11 mouse cellular contexts compared by ENCODE assay signal in the genomic region with DNA sequence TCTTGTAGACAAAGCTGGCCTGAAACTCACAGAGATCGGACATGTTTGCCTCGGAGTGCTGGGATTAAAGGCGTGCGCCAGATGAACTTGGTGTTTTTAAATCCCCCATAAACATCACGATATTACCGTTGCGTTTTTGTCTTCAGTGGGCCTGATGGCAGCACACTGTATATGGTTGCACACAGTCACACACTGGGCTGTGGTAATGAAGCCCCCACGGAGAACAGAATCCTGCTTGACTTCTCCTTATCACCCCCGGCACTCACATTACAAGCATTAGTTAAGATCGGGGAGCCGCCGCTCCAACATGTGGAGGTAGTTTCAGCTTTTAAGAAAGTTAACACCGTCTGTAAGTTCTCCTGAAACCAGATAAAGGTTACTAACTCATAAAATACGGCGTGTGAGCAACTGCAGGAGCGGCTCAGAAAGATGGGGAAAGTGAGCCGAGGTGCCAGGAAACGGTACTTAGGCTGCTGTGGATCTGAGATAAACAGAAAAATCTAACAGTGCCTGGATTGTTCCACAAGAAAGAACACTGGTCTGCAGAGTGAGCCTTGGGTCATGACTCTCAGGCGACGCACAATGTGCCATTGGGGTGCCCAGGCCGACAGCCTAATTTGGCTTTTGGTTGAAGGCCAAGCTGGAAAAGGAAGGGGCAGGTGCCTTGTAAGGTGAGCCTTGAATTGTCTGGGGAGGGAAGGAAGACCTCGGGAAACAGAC.
DNase-seq lines count a peak whose midpoint lies in the region; ATAC-seq and TF ChIP-seq lines count a peak whose summit lies in the region.
"Had no signal": no experiment of that assay in that cellular context is flagged by ENCODE, and none has a peak within 500 bp of the region (broad histone marks: within the 10 kb centered on the region; RNA-seq: fewer than 3 reads in every experiment).

No protein-coding gene starts in this region.

- H3K9ac ChIP-seq in hindbrain, postnatal 0 days (replicated peaks; ENCODE audit: low read length), result no peak overlapping the region
- H3K9ac ChIP-seq in hindbrain, embryonic 11.5 days (ENCODE audit: low read depth, low read length), result no peak overlapping the region
- no peak overlapping the region for H3K9ac ChIP-seq in lung, postnatal 0 days (replicated peaks; ENCODE audit: low read depth)
- peak overlapping the region; percentile 36; the same call in 1 of the 2 replicates for H3K9ac ChIP-seq in limb, embryonic 14.5 days (ENCODE audit: low read depth, low read length, severe bottlenecking)
- H3K9ac ChIP-seq: forebrain, embryonic 13.5 days had no signal

- no peaks in the 10 kb centered on the region for H3K9me3 ChIP-seq in hindbrain, postnatal 0 days (ENCODE audit: low read length)
- no peaks in the 10 kb centered on the region for H3K9me3 ChIP-seq in hindbrain, embryonic 11.5 days (ENCODE audit: control insufficient read depth, low read length)
- H3K9me3 ChIP-seq in lung, postnatal 0 days (ENCODE audit: low read length), result no peaks in the 10 kb centered on the region
- H3K9me3 ChIP-seq in limb, embryonic 14.5 days (ENCODE audit: control insufficient read depth, low read length), result no peaks in the 10 kb centered on the region
- H3K9me3 ChIP-seq: forebrain, embryonic 13.5 days had no signal

- no peak for TF ChIP-seq EP300 in lung, postnatal 0 days (IDR thresholded peaks at IDR 0.05)

- TF ChIP-seq POLR2A in lung, adult 2 months (IDR thresholded peaks at IDR 0.05; ENCODE audit: borderline replicate concordance, extremely low read depth, low read depth, low read length), result no peak
- no peak for TF ChIP-seq POLR2A in limb, embryonic 14.5 days (IDR thresholded peaks at IDR 0.05; ENCODE audit: borderline replicate concordance, extremely low read depth, insufficient read depth, insufficient read length)

- H3K4me1 ChIP-seq in hindbrain, postnatal 0 days (ENCODE audit: insufficient read depth, low read length), result no peaks in the 10 kb centered on the region
- no peaks in the 10 kb centered on the region for H3K4me1 ChIP-seq in hindbrain, embryonic 11.5 days (replicated peaks; ENCODE audit: control insufficient read depth, insufficient read depth, low read length)
- H3K4me1 ChIP-seq in lung, postnatal 0 days (ENCODE audit: insufficient read depth, low read depth, low read length), result 0 out of 2 replicates have a peak, but pooled peaks cover 4% of the 10 kb centered on the region
- no peaks in the 10 kb centered on the region for H3K4me1 ChIP-seq in lung, adult 2 months (ENCODE audit: control insufficient read depth, insufficient read depth, low read length)
- H3K4me1 ChIP-seq in limb, embryonic 14.5 days (ENCODE audit: control insufficient read depth, insufficient read depth, low read length), result peaks cover 4% of the 10 kb centered on the region; the same call in 1 of the 2 replicates
- H3K4me1 ChIP-seq: forebrain, embryonic 13.5 days had no signal

- TF ChIP-seq CTCF in hindbrain, postnatal 0 days (IDR thresholded peaks at IDR 0.05; ENCODE audit: low read depth), result no peak
- TF ChIP-seq CTCF in lung, postnatal 0 days (IDR thresholded peaks at IDR 0.05), result no peak
- no peak for TF ChIP-seq CTCF in lung, adult 2 months (IDR thresholded peaks at IDR 0.05; ENCODE audit: insufficient read depth, low read length)

- H3K4me3 ChIP-seq in hindbrain, postnatal 0 days (ENCODE audit: low read length), result no peak overlapping the region
- H3K4me3 ChIP-seq in hindbrain, embryonic 11.5 days (ENCODE audit: low read depth, low read length), result no peak overlapping the region
- H3K4me3 ChIP-seq in lung, postnatal 0 days (ENCODE audit: low read depth, low read length), result no peak overlapping the region
- no peak overlapping the region for H3K4me3 ChIP-seq in lung, adult 2 months (replicated peaks; ENCODE audit: extremely low read depth, low read depth, low read length)
- H3K4me3 ChIP-seq in limb, embryonic 14.5 days (replicated peaks; ENCODE audit: low read length), result no peak overlapping the region
- H3K4me3 ChIP-seq: forebrain, embryonic 13.5 days had no signal

- no peaks in the 10 kb centered on the region for H3K27me3 ChIP-seq in hindbrain, postnatal 0 days (ENCODE audit: insufficient read depth, low read length)
- no peaks in the 10 kb centered on the region for H3K27me3 ChIP-seq in hindbrain, embryonic 11.5 days (ENCODE audit: control insufficient read depth, insufficient read depth, low read length)
- no peaks in the 10 kb centered on the region for H3K27me3 ChIP-seq in lung, postnatal 0 days (replicated peaks; ENCODE audit: insufficient read depth, low read length)
- H3K27me3 ChIP-seq in limb, embryonic 14.5 days (ENCODE audit: control insufficient read depth, insufficient read depth, low read length), result no peaks in the 10 kb centered on the region
- H3K27me3 ChIP-seq: forebrain, embryonic 13.5 days had no signal

- DNase-seq in cerebellum, postnatal 10 days, result peak; percentile 41 to 50
- DNase-seq in cerebellum, postnatal 4 days (ENCODE audit: low spot score in 2 of 2), result no peak
- DNase-seq in hindbrain, postnatal 0 days (ENCODE audit: low spot score), result no peak
- DNase-seq in hindbrain, embryonic 11.5 days (ENCODE audit: low spot score), result no peak
- peak; percentile 9 for DNase-seq in lung, postnatal 0 days (ENCODE audit: low spot score)
- no peak for DNase-seq in lung, adult 2 months
- DNase-seq in limb, embryonic 14.5 days (ENCODE audit: low spot score), result no peak
- no peak for DNase-seq in thymus, postnatal 0 days (ENCODE audit: low spot score)
- DNase-seq: adrenal gland, adult 8-10 months; retina, postnatal 1 day had no signal

- no peak overlapping the region for H3K27ac ChIP-seq in hindbrain, postnatal 0 days
- H3K27ac ChIP-seq in hindbrain, embryonic 11.5 days (ENCODE audit: low read depth, low read length), result no peak overlapping the region
- H3K27ac ChIP-seq in lung, postnatal 0 days (ENCODE audit: low read length), result no peak overlapping the region
- H3K27ac ChIP-seq in limb, embryonic 14.5 days (replicated peaks; ENCODE audit: low read depth, low read length), result no peak overlapping the region; the same call in 1 of the 2 replicates
- H3K27ac ChIP-seq: forebrain, embryonic 13.5 days had no signal

- 0 out of 2 replicates have a peak, but pooled peaks have one; percentile 18 for ATAC-seq in hindbrain, postnatal 0 days
- ATAC-seq in hindbrain, embryonic 11.5 days (ENCODE audit: low FRiP score), result no peak
- ATAC-seq in lung, postnatal 0 days, result no peak
- peak; percentile 24; the same call in 1 of the 2 replicates for ATAC-seq in limb, embryonic 14.5 days (ENCODE audit: low FRiP score, low read depth)
- ATAC-seq: forebrain, embryonic 13.5 days had no signal

- H3K36me3 ChIP-seq in hindbrain, postnatal 0 days (ENCODE audit: insufficient read depth, low read length), result no peaks in the 10 kb centered on the region
- H3K36me3 ChIP-seq in hindbrain, embryonic 11.5 days (ENCODE audit: control insufficient read depth, insufficient read depth, low read length), result no peaks in the 10 kb centered on the region
- H3K36me3 ChIP-seq in lung, postnatal 0 days (ENCODE audit: insufficient read depth, low read length), result no peaks in the 10 kb centered on the region
- H3K36me3 ChIP-seq in limb, embryonic 14.5 days (ENCODE audit: control insufficient read depth, insufficient read depth, low read length), result no peaks in the 10 kb centered on the region

- H3K4me2 ChIP-seq in hindbrain, postnatal 0 days (ENCODE audit: low read depth, low read length), result peak overlapping the region; percentile 4; the same call in 1 of the 2 replicates
- no peak overlapping the region for H3K4me2 ChIP-seq in hindbrain, embryonic 11.5 days (replicated peaks; ENCODE audit: low read depth, low read length)
- peak overlapping the region; percentile 14; the same call in 1 of the 2 replicates for H3K4me2 ChIP-seq in lung, postnatal 0 days (replicated peaks; ENCODE audit: low read depth, low read length)
- H3K4me2 ChIP-seq in limb, embryonic 14.5 days (replicated peaks; ENCODE audit: low read depth, low read length, severe bottlenecking), result peak overlapping the region; percentile 39
- H3K4me2 ChIP-seq: forebrain, embryonic 13.5 days had no signal

- 71% methylated on average over 22 of the region's 22 CpGs for WGBS in hindbrain, postnatal 0 days
- WGBS in hindbrain, embryonic 11.5 days, result 76% methylated on average over 22 of the region's 22 CpGs
- 40% methylated on average over 22 of the region's 22 CpGs for WGBS in lung, postnatal 0 days
- 48% methylated on average over 22 of the region's 22 CpGs for WGBS in lung, adult 2 months
- 21% methylated on average over 22 of the region's 22 CpGs for WGBS in limb, embryonic 14.5 days

Comparison
In these comparisons a context has a peak if more than half of its experiments do, and no peak if none do; other contexts are left out.
1. DNase-seq: peak in cerebellum, postnatal 10 days (2 of 2) and lung, postnatal 0 days (single experiment); none in cerebellum, postnatal 4 days (0 of 2), hindbrain, postnatal 0 days (single experiment), hindbrain, embryonic 11.5 days (single experiment), lung, adult 2 months (single experiment), limb, embryonic 14.5 days (single experiment) and thymus, postnatal 0 days (single experiment).
2. ATAC-seq: peak in hindbrain, postnatal 0 days (single experiment) and limb, embryonic 14.5 days (single experiment); none in hindbrain, embryonic 11.5 days (single experiment) and lung, postnatal 0 days (single experiment).